Mouse (Mus musculus) kidney, postnatal 14 days (tissue): Measurements from ENCODE around the gene Smoc2.

ENCODE experiments used
- DNase-seq: peaks from one replicate; pipeline ENCODE4 v3.0.0; 2022; ENCODE audit warnings: mixed read lengths

Smoc2 gene

GRCm38 (mm10) chr17:14426481-14426880 is 147.2 kb downstream of the Smoc2 start:
- no peak for DNase-seq

- DNase-seq, result no peak
Observed at GRCm38 (mm10) chr17:14434717-14435116, 155.4 kb downstream of the Smoc2 start.

GRCm38 (mm10) chr17:14445611-14446010 is 166.3 kb downstream of the Smoc2 start:
- no peak for DNase-seq

GRCm38 (mm10) chr17:14447275-14447674 is 168.0 kb downstream of the Smoc2 start:
- DNase-seq, result no peak
